Mouse (Mus musculus): Measurements from ENCODE around the gene Lsm2. TPM values are rescaled to one million over a fixed set of nuclear protein-coding genes. Genes with fewer than 3 reads are reported as not detected.
"Not testable (repeated sequence)": the region's sequence is repeated elsewhere in the genome, so short reads cannot be mapped to it uniquely, and the experiment has no call there.

Lsm2 gene
- polyA plus RNA-seq, 1 experiment from 2014 or later: 99.4 TPM

GRCm38 (mm10) chr17:34949553-34949969 is 32.1 kb upstream of the Lsm2 start:
- Histone ChIP-seq H3K27ac (replicated peaks) (no peak overlapping the region), H3K27me3 (no peaks in the 10 kb centered on the region)
- WGBS: 44% methylated on average over 4 of the region's 4 CpGs

GRCm38 (mm10) chr17:34950514-34951455 is 30.9 kb upstream of the Lsm2 start:
- ATAC-seq (ENCODE audit: low read depth): no peak
- H3K4me3 ChIP-seq: peak overlapping the region; percentile 98
- WGBS: 10% methylated on average over 10 of the region's 10 CpGs
- peaks cover 11% of the 10 kb centered on the region for H3K27me3 ChIP-seq
- H3K27ac ChIP-seq (replicated peaks): peak overlapping the region; percentile 92
- H3K9me3 ChIP-seq: no peaks in the 10 kb centered on the region
- H3K9ac ChIP-seq: peak overlapping the region; percentile 100
- H3K4me1 ChIP-seq (replicated peaks): peaks cover 20% of the 10 kb centered on the region
- H3K4me2 ChIP-seq: peak overlapping the region; percentile 98
- H3K36me3 ChIP-seq: peaks cover 30% of the 10 kb centered on the region

More at GRCm38 (mm10) chr17:34949553-34949969, 32.1 kb upstream of the Lsm2 start:
- Histone ChIP-seq H3K36me3 (peaks cover 30% of the 10 kb centered on the region), H3K9me3 (no peaks in the 10 kb centered on the region), H3K9ac (no peak overlapping the region), H3K4me1 (replicated peaks) (peaks cover 20% of the 10 kb centered on the region), H3K4me3 (peak overlapping the region; percentile 98), H3K4me2 (peak overlapping the region; percentile 98)
- no peak for ATAC-seq (ENCODE audit: low read depth)

- peaks cover 20% of the 10 kb centered on the region for H3K4me1 ChIP-seq (replicated peaks)
Observed at GRCm38 (mm10) chr17:34951636-34952377, 29.9 kb upstream of the Lsm2 start.

GRCm38 (mm10) chr17:34952378-34953040 is 29.2 kb upstream of the Lsm2 start:
- H3K27me3 ChIP-seq: peaks cover 21% of the 10 kb centered on the region
- under 1% methylated on average over 23 of the region's 23 CpGs for WGBS
- peak overlapping the region; percentile 98 for H3K4me3 ChIP-seq
- peak overlapping the region; percentile 92 for H3K27ac ChIP-seq (replicated peaks)
- peaks cover 20% of the 10 kb centered on the region for H3K4me1 ChIP-seq (replicated peaks)
- peak; percentile 78 for ATAC-seq (ENCODE audit: low read depth)
- H3K9me3 ChIP-seq: no peaks in the 10 kb centered on the region
- H3K36me3 ChIP-seq: peaks cover 30% of the 10 kb centered on the region
- peak overlapping the region; percentile 100 for H3K9ac ChIP-seq
- H3K4me2 ChIP-seq: peak overlapping the region; percentile 98

More at GRCm38 (mm10) chr17:34951636-34952377, 29.9 kb upstream of the Lsm2 start:
- peak; percentile 74 for ATAC-seq (ENCODE audit: low read depth)
- Histone ChIP-seq H3K27me3 (peaks cover 19% of the 10 kb centered on the region), H3K4me2 (peak overlapping the region; percentile 98), H3K9ac (peak overlapping the region; percentile 100), H3K9me3 (no peaks in the 10 kb centered on the region), H3K4me3 (peak overlapping the region; percentile 98), H3K36me3 (peaks cover 30% of the 10 kb centered on the region), H3K27ac (replicated peaks) (peak overlapping the region; percentile 92)
- under 1% methylated on average over 29 of the region's 29 CpGs for WGBS

GRCm38 (mm10) chr17:34953258-34953657 is 28.4 kb upstream of the Lsm2 start:
- Histone ChIP-seq H3K36me3 (peaks cover 26% of the 10 kb centered on the region), H3K4me3 (peak overlapping the region; percentile 98), H3K4me2 (no peak overlapping the region), H3K9ac (no peak overlapping the region), H3K27me3 (peaks cover 21% of the 10 kb centered on the region), H3K27ac (replicated peaks) (0 out of 2 replicates have a peak overlapping the region, but pooled peaks have one; percentile 92), H3K4me1 (replicated peaks) (peaks cover 20% of the 10 kb centered on the region), H3K9me3 (no peaks in the 10 kb centered on the region)
- no peak for ATAC-seq (ENCODE audit: low read depth)
- 88% methylated on average over 3 of the region's 3 CpGs for WGBS

- H3K4me1 ChIP-seq (replicated peaks): peaks cover 20% of the 10 kb centered on the region
- H3K4me2 ChIP-seq: no peak overlapping the region
- no peak for ATAC-seq (ENCODE audit: low read depth)
- no peak overlapping the region for H3K9ac ChIP-seq
- H3K36me3 ChIP-seq: peaks cover 20% of the 10 kb centered on the region
- H3K27me3 ChIP-seq: peaks cover 21% of the 10 kb centered on the region
- WGBS: 89% methylated on average over 4 of the region's 4 CpGs
- H3K27ac ChIP-seq (replicated peaks): no peak overlapping the region
- H3K9me3 ChIP-seq: no peaks in the 10 kb centered on the region
- no peak overlapping the region for H3K4me3 ChIP-seq
Observed at GRCm38 (mm10) chr17:34953904-34954303, 27.8 kb upstream of the Lsm2 start.

- peaks cover 21% of the 10 kb centered on the region for H3K4me1 ChIP-seq (replicated peaks)
- H3K4me2 ChIP-seq: no peak overlapping the region
- ATAC-seq (ENCODE audit: low read depth): no peak
- H3K9ac ChIP-seq: no peak overlapping the region
- no peak overlapping the region for H3K4me3 ChIP-seq
- H3K27me3 ChIP-seq: peaks cover 27% of the 10 kb centered on the region
- H3K36me3 ChIP-seq: peaks cover 12% of the 10 kb centered on the region
- H3K27ac ChIP-seq (replicated peaks): no peak overlapping the region
- no peaks in the 10 kb centered on the region for H3K9me3 ChIP-seq
- WGBS: 89% methylated on average over 4 of the region's 4 CpGs
Observed at GRCm38 (mm10) chr17:34954831-34955230, 26.8 kb upstream of the Lsm2 start.

GRCm38 (mm10) chr17:34955884-34956283 is 25.8 kb upstream of the Lsm2 start:
- no peak for ATAC-seq (ENCODE audit: low read depth)
- Histone ChIP-seq H3K4me3 (no peak overlapping the region), H3K4me2 (no peak overlapping the region), H3K9ac (no peak overlapping the region), H3K36me3 (peaks cover 2% of the 10 kb centered on the region), H3K4me1 (replicated peaks) (peaks cover 17% of the 10 kb centered on the region), H3K27ac (replicated peaks) (no peak overlapping the region), H3K9me3 (no peaks in the 10 kb centered on the region), H3K27me3 (peaks cover 37% of the 10 kb centered on the region)
- 89% methylated on average over 3 of the region's 3 CpGs for WGBS

- Histone ChIP-seq H3K27ac (replicated peaks) (no peak overlapping the region), H3K27me3 (peaks cover 41% of the 10 kb centered on the region), H3K4me2 (no peak overlapping the region), H3K9me3 (no peaks in the 10 kb centered on the region), H3K36me3 (no peaks in the 10 kb centered on the region), H3K4me3 (no peak overlapping the region), H3K9ac (no peak overlapping the region), H3K4me1 (replicated peaks) (peaks cover 13% of the 10 kb centered on the region)
- ATAC-seq (ENCODE audit: low read depth): no peak
- 68% methylated on average over 1 of the region's 1 CpGs for whole genome bisulfite sequencing
Observed at GRCm38 (mm10) chr17:34956340-34956739, 25.3 kb upstream of the Lsm2 start.

- H3K4me1 ChIP-seq (replicated peaks): peaks cover 12% of the 10 kb centered on the region
- ATAC-seq (ENCODE audit: low read depth); H3K27ac ChIP-seq (replicated peaks); H3K4me2 ChIP-seq; H3K9me3 ChIP-seq; H3K4me3 ChIP-seq; H3K9ac ChIP-seq; H3K36me3 ChIP-seq: not testable (repeated sequence)
- WGBS: 22% methylated on average over 35 of the region's 40 CpGs
- H3K27me3 ChIP-seq: peaks cover 49% of the 10 kb centered on the region
Observed at GRCm38 (mm10) chr17:34957291-34957690, 24.4 kb upstream of the Lsm2 start.

- H3K27me3 ChIP-seq: peaks cover 52% of the 10 kb centered on the region
- not testable (repeated sequence) for H3K4me3 ChIP-seq; H3K4me2 ChIP-seq; H3K27ac ChIP-seq (replicated peaks); H3K9ac ChIP-seq; ATAC-seq (ENCODE audit: low read depth); H3K36me3 ChIP-seq; H3K9me3 ChIP-seq
- 27% methylated on average over 29 of the region's 40 CpGs for WGBS
- peaks cover 12% of the 10 kb centered on the region for H3K4me1 ChIP-seq (replicated peaks)
Observed at GRCm38 (mm10) chr17:34957966-34958365, 23.7 kb upstream of the Lsm2 start.
